Mouse (Mus musculus): ENCODE data around the gene Fhdc1. TPM values are rescaled to one million over a fixed set of nuclear protein-coding genes. Genes with fewer than 3 reads are reported as not detected.

The Fhdc1 gene
- total and polyA plus RNA-seq, 2 experiments: 0.09 to 0.18 TPM

DNA sequence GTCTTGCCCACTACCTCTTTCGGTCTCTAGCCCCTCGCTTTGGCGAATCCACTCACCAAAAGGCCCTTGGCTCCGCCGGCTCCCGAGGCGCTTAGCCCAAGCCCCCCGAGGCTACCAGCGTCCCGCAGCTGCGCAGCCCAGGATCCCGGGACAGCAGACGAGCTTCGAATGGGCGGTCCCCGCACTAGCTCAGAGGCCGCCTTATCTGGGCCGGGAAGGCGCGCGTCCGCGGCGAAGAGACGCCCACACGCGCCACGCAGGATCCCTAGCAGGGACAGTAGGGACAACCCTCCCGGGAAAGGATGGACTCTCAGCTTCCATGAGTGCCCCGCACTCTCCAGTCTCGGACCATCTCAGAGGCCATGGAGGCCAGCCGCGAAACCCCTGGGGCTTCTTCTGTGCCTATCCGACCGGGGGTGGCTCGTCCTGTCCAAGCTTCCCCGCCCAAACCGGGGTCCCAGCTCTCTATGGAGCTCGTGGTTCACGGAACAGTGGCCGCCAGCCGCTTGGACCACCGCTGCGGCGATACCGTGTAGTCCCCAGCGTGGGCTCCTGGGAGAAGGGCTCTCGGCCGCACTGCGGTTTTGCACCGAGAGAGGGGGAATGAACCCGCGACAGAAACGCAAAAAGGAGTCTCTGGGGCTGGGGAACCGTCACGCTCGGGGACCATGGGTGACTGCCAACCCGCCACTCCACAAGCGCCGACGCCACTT lies 780 bp downstream of the Fhdc1 start:
- peak overlapping the region; percentile 57 for H3K4me3 ChIP-seq (ENCODE audit: insufficient read depth, low read depth, low read length)
- H3K9ac ChIP-seq (ENCODE audit: low read depth, low read length): peak overlapping the region; percentile 48; the same call in 1 of the 2 replicates
- H3K27me3 ChIP-seq (ENCODE audit: control insufficient read depth, insufficient read depth, low read length): peaks cover 10% of the 10 kb centered on the region; the same call in 1 of the 2 replicates
- WGBS: 2% methylated on average over 61 of the region's 61 CpGs
- no peaks in the 10 kb centered on the region for H3K36me3 ChIP-seq (ENCODE audit: control insufficient read depth, insufficient read depth, low read length)
- H3K4me1 ChIP-seq (ENCODE audit: control insufficient read depth, insufficient read depth, low read length): no peaks in the 10 kb centered on the region
- DNase-seq (ENCODE audit: extremely low read depth, low read depth, low spot score): no peak
- TF ChIP-seq POLR2A (IDR thresholded peaks at IDR 0.05; ENCODE audit: extremely low read depth, insufficient read depth, low read length) (no peak), CTCF (IDR thresholded peaks at IDR 0.05; ENCODE audit: low read depth, low read length) (no peak)
- H3K79me2 ChIP-seq (ENCODE audit: control insufficient read depth, insufficient read depth, low read length): no peaks in the 10 kb centered on the region
- no peak overlapping the region for H3K27ac ChIP-seq (replicated peaks; ENCODE audit: insufficient read depth, low read depth, low read length)

GRCm38 (mm10) chr3:84478896-84479292 lies 1.3 kb downstream of the Fhdc1 start:
- WGBS: 14% methylated on average over 12 of the region's 12 CpGs
- H3K9ac ChIP-seq (ENCODE audit: low read depth, low read length): no peak overlapping the region
- H3K36me3 ChIP-seq (ENCODE audit: control insufficient read depth, insufficient read depth, low read length): no peaks in the 10 kb centered on the region
- TF ChIP-seq CTCF (IDR thresholded peaks at IDR 0.05; ENCODE audit: low read depth, low read length): no peak
- TF ChIP-seq POLR2A (IDR thresholded peaks at IDR 0.05; ENCODE audit: extremely low read depth, insufficient read depth, low read length): no peak
- no peaks in the 10 kb centered on the region for H3K4me1 ChIP-seq (ENCODE audit: control insufficient read depth, insufficient read depth, low read length)
- H3K79me2 ChIP-seq (ENCODE audit: control insufficient read depth, insufficient read depth, low read length): no peaks in the 10 kb centered on the region
- peak overlapping the region; percentile 57; the same call in 1 of the 2 replicates for H3K4me3 ChIP-seq (ENCODE audit: insufficient read depth, low read depth, low read length)
- H3K27me3 ChIP-seq (ENCODE audit: control insufficient read depth, insufficient read depth, low read length): peaks cover 10% of the 10 kb centered on the region; the same call in 1 of the 2 replicates
- H3K27ac ChIP-seq (replicated peaks; ENCODE audit: insufficient read depth, low read depth, low read length): no peak overlapping the region
- DNase-seq (ENCODE audit: extremely low read depth, low read depth, low spot score): no peak

GRCm38 (mm10) chr3:84478195-84478594 lies 2.0 kb downstream of the Fhdc1 start:
- DNase-seq (ENCODE audit: extremely low read depth, low read depth, low spot score): no peak
- H3K4me1 ChIP-seq (ENCODE audit: control insufficient read depth, insufficient read depth, low read length): no peaks in the 10 kb centered on the region
- no peaks in the 10 kb centered on the region for H3K79me2 ChIP-seq (ENCODE audit: control insufficient read depth, insufficient read depth, low read length)
- no peak overlapping the region for H3K27ac ChIP-seq (replicated peaks; ENCODE audit: insufficient read depth, low read depth, low read length)
- TF ChIP-seq POLR2A (IDR thresholded peaks at IDR 0.05; ENCODE audit: extremely low read depth, insufficient read depth, low read length): no peak
- no peak for TF ChIP-seq CTCF (IDR thresholded peaks at IDR 0.05; ENCODE audit: low read depth, low read length)
- H3K27me3 ChIP-seq (ENCODE audit: control insufficient read depth, insufficient read depth, low read length): peaks cover 10% of the 10 kb centered on the region; the same call in 1 of the 2 replicates
- 24% methylated on average over 7 of the region's 7 CpGs for WGBS
- H3K4me3 ChIP-seq (ENCODE audit: insufficient read depth, low read depth, low read length): no peak overlapping the region
- no peaks in the 10 kb centered on the region for H3K36me3 ChIP-seq (ENCODE audit: control insufficient read depth, insufficient read depth, low read length)
- no peak overlapping the region for H3K9ac ChIP-seq (ENCODE audit: low read depth, low read length)

- H3K4me3 ChIP-seq (ENCODE audit: insufficient read depth, low read depth, low read length): no peak overlapping the region
- H3K36me3 ChIP-seq (ENCODE audit: control insufficient read depth, insufficient read depth, low read length): no peaks in the 10 kb centered on the region
- peaks cover 10% of the 10 kb centered on the region; the same call in 1 of the 2 replicates for H3K27me3 ChIP-seq (ENCODE audit: control insufficient read depth, insufficient read depth, low read length)
- H3K9ac ChIP-seq (ENCODE audit: low read depth, low read length): no peak overlapping the region
- 100% methylated on average over 1 of the region's 1 CpGs for WGBS
- TF ChIP-seq POLR2A (IDR thresholded peaks at IDR 0.05; ENCODE audit: extremely low read depth, insufficient read depth, low read length) (no peak), CTCF (IDR thresholded peaks at IDR 0.05; ENCODE audit: low read depth, low read length) (no peak)
- no peaks in the 10 kb centered on the region for H3K79me2 ChIP-seq (ENCODE audit: control insufficient read depth, insufficient read depth, low read length)
- no peaks in the 10 kb centered on the region for H3K4me1 ChIP-seq (ENCODE audit: control insufficient read depth, insufficient read depth, low read length)
- H3K27ac ChIP-seq (replicated peaks; ENCODE audit: insufficient read depth, low read depth, low read length): no peak overlapping the region
- DNase-seq (ENCODE audit: extremely low read depth, low read depth, low spot score): no peak
These were observed 2.7 kb downstream of the Fhdc1 start for GRCm38 (mm10) chr3:84477498-84477897.

DNA sequence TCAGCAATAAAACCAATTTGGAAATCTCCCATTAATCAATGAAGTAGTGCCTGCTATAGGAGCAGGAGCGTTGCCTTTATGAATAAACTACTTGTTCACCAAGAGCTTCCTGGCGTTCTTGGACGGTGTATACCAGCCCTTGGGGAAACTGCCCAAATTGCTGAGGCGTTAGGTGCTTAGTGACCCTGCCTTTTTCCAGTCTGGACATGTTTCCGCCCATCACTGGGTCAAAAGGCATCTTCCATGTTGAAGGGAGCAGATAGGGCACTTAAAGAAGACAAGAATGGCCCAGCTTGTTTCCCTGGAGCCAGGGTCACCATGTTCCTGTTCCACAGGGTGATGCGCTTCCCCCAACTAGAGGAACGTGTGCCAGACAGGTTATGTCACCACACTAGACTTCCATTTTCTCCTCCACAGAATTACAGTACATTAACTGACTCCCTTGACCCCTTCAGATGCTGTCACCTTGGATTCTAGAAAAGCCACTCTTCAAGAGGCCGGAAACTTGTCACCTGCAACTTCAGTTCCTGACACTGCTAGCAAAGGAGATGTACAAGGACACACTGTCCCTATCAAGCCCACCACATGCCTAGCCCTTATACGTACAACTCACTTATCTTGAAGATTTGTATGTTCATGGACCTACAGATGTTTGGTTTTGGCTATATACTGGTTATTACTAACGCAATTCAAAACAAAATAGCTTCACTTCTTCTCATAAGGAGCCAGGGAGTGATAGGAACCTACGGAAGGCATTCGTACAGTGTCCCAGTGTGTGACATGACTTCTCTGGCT lies 5.1 kb downstream of the Fhdc1 start:
- no peak overlapping the region for H3K9ac ChIP-seq (ENCODE audit: low read depth, low read length)
- TF ChIP-seq CTCF (IDR thresholded peaks at IDR 0.05; ENCODE audit: low read depth, low read length): no peak
- TF ChIP-seq POLR2A (IDR thresholded peaks at IDR 0.05; ENCODE audit: extremely low read depth, insufficient read depth, low read length): no peak
- H3K4me3 ChIP-seq (ENCODE audit: insufficient read depth, low read depth, low read length): no peak overlapping the region
- H3K27me3 ChIP-seq (ENCODE audit: control insufficient read depth, insufficient read depth, low read length): peaks cover 7% of the 10 kb centered on the region; the same call in 1 of the 2 replicates
- no peak for DNase-seq (ENCODE audit: extremely low read depth, low read depth, low spot score)
- H3K27ac ChIP-seq (replicated peaks; ENCODE audit: insufficient read depth, low read depth, low read length): no peak overlapping the region
- H3K79me2 ChIP-seq (ENCODE audit: control insufficient read depth, insufficient read depth, low read length): no peaks in the 10 kb centered on the region
- H3K36me3 ChIP-seq (ENCODE audit: control insufficient read depth, insufficient read depth, low read length): no peaks in the 10 kb centered on the region
- WGBS: 91% methylated on average over 12 of the region's 12 CpGs
- H3K4me1 ChIP-seq (ENCODE audit: control insufficient read depth, insufficient read depth, low read length): no peaks in the 10 kb centered on the region

Data from liver, adult 2 months (tissue).